In the genomic region with DNA sequence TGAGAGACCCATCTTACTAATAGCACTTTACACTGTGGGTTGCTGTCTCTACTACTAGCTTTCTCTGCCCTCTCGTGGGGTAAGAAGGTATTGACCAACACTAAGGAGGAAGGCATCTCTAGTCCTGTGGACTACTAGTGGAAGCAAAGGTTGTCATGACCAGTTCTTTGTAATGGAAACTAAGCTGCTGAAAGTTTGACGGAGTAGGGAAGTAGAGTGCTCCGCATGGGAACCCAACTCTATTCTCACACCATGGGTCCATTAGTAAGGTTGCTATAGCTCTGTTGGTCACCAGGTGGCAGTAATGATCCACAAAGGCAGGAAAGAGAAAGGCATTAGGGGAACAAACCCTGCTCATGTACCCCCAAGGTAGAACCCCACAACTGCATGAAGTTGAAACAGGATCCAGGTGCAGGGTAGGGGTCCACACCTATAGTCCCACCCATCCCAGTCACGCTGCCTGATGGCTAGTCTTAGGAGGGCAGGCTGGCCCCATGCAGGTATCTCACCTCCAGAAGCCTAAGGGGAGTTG, we compare ENCODE assay signal across 8 mouse cellular contexts. TPM values are rescaled to one million over a fixed set of nuclear protein-coding genes. Genes with fewer than 3 reads are reported as not detected.
DNase-seq lines count a peak whose midpoint lies in the region; ATAC-seq and TF ChIP-seq lines count a peak whose summit lies in the region.

No protein-coding gene starts in this region.

- 25% methylated on average over 4 of the region's 4 CpGs for WGBS in forebrain, postnatal 0 days
- 23% methylated on average over 4 of the region's 4 CpGs for WGBS in hindbrain, embryonic 14.5 days

- no peak for DNase-seq in Patski (ENCODE audit: low read depth, low spot score)
- peak; percentile 60 to 69 for DNase-seq in cerebellum, adult 18-20 months
- peak; percentile 84 for DNase-seq in forebrain, postnatal 0 days
- peak; percentile 75 for DNase-seq in hindbrain, embryonic 14.5 days (ENCODE audit: low spot score)
- DNase-seq in layer of hippocampus, postnatal 14 days (ENCODE audit: low spot score in 2 of 2), result peak; percentile 78 to 80
- DNase-seq in lung, postnatal 10 days, result peak; percentile 76
- peak; percentile 79 for DNase-seq in retina, postnatal 1 day
- DNase-seq in urinary bladder, postnatal 25 days (ENCODE audit: low spot score), result peak; percentile 55

- POLR2A ChIA-PET in Patski (lab: Charles Lee), result interaction anchor here (0.7 to 1.4 kb wide), 2 partner anchors 12 to 20 kb away, joined by 3 to 4 read pairs; no protein-coding TSS in a partner anchor

- peak; percentile 84 for TF ChIP-seq CTCF in Patski (IDR thresholded peaks at IDR 0.05)
- TF ChIP-seq CTCF in forebrain, postnatal 0 days (IDR thresholded peaks at IDR 0.05; ENCODE audit: low read depth), result peak; percentile 88

- CTCF ChIA-PET in Patski (lab: Charles Lee), result interaction anchor here (0.9 to 3.6 kb wide), 12 partner anchors 9 to 210 kb away, joined by 3 to 23 read pairs (median 5); no protein-coding TSS in a partner anchor

- no peak overlapping the region for H3K27ac ChIP-seq in forebrain, postnatal 0 days (ENCODE audit: low read depth, low read length)
- H3K27ac ChIP-seq in hindbrain, embryonic 14.5 days, result no peak overlapping the region

- no peaks in the 10 kb centered on the region for H3K27me3 ChIP-seq in Patski
- H3K27me3 ChIP-seq in forebrain, postnatal 0 days (ENCODE audit: insufficient read depth, low read length), result no peaks in the 10 kb centered on the region
- no peaks in the 10 kb centered on the region for H3K27me3 ChIP-seq in hindbrain, embryonic 14.5 days (ENCODE audit: control insufficient read depth, insufficient read depth, low read length)

- H3K36me3 ChIP-seq in forebrain, postnatal 0 days (ENCODE audit: insufficient read depth), result peaks cover 35% of the 10 kb centered on the region
- H3K36me3 ChIP-seq in hindbrain, embryonic 14.5 days (replicated peaks; ENCODE audit: control insufficient read depth, insufficient read depth), result peaks cover 59% of the 10 kb centered on the region

- H3K4me3 ChIP-seq in forebrain, postnatal 0 days (ENCODE audit: low read depth, low read length), result no peak overlapping the region
- no peak overlapping the region for H3K4me3 ChIP-seq in hindbrain, embryonic 14.5 days (replicated peaks; ENCODE audit: low read length)

- in situ Hi-C loops in Patski (cut with MboI; ENCODE audit: low pct_unique_long_range_greater_than_20kb), result no loop called here

- ATAC-seq in Patski, result peak; percentile 54
- ATAC-seq in forebrain, postnatal 0 days, result peak; percentile 83
- ATAC-seq in hindbrain, embryonic 14.5 days (ENCODE audit: low FRiP score), result peak; percentile 76; the same call in 1 of the 2 replicates

- H3K9me3 ChIP-seq in forebrain, postnatal 0 days (ENCODE audit: low read length), result no peaks in the 10 kb centered on the region
- H3K9me3 ChIP-seq in hindbrain, embryonic 14.5 days (ENCODE audit: control insufficient read depth, low read length), result no peaks in the 10 kb centered on the region

- H3K4me1 ChIP-seq in forebrain, postnatal 0 days (ENCODE audit: insufficient read depth), result no peaks in the 10 kb centered on the region
- no peaks in the 10 kb centered on the region for H3K4me1 ChIP-seq in hindbrain, embryonic 14.5 days (replicated peaks; ENCODE audit: control insufficient read depth, insufficient read depth, low read length)

- no peak overlapping the region for H3K9ac ChIP-seq in forebrain, postnatal 0 days
- no peak overlapping the region for H3K9ac ChIP-seq in hindbrain, embryonic 14.5 days

- H3K4me2 ChIP-seq in forebrain, postnatal 0 days (ENCODE audit: low read depth), result no peak overlapping the region
- H3K4me2 ChIP-seq in hindbrain, embryonic 14.5 days (replicated peaks), result no peak overlapping the region

RNA-seq across cellular contexts. Expression of gene Dido1, which starts 31.1 kb away (rescaled TPM):
- 30.8 TPM for polyA plus RNA-seq in Patski (2021)
- total RNA-seq in forebrain, postnatal 0 days (2014; rRNA removed), result 41.2 and 50.2 TPM in 2 replicates
- 12.2 and 17.6 TPM in 2 replicates for polyA plus RNA-seq in forebrain, postnatal 0 days (2015; fragmentation: Nextera tagmentation; extraction: Ambion mirVana)
- polyA plus RNA-seq in hindbrain, embryonic 14.5 days (2014; fragmentation: Nextera tagmentation; extraction: Ambion mirVana), result 26.6 and 27.1 TPM in 2 replicates
- total RNA-seq in layer of hippocampus, postnatal 14 days (2021), result 10 to 100 TPM; 54.2 to 56.9 TPM

RNA-seq across cellular contexts. Expression of gene Gid8, which starts 31.2 kb away (rescaled TPM):
- 54.1 TPM for polyA plus RNA-seq in Patski (2021)
- total RNA-seq in forebrain, postnatal 0 days (2014; rRNA removed), result 49.8 and 69.9 TPM in 2 replicates
- polyA plus RNA-seq in forebrain, postnatal 0 days (2015; fragmentation: Nextera tagmentation; extraction: Ambion mirVana), result 43.6 and 50.6 TPM in 2 replicates
- polyA plus RNA-seq in hindbrain, embryonic 14.5 days (2014; fragmentation: Nextera tagmentation; extraction: Ambion mirVana), result 56.3 and 56.7 TPM in 2 replicates
- 10 to 100 TPM; 60.5 to 62.0 TPM for total RNA-seq in layer of hippocampus, postnatal 14 days (2021)

RNA-seq across cellular contexts. Expression of gene Tcfl5, which starts 36.2 kb away (rescaled TPM):
- not detected for polyA plus RNA-seq in Patski (2021)
- total RNA-seq in forebrain, postnatal 0 days (2014; rRNA removed), result 5.3 and 5.9 TPM in 2 replicates
- polyA plus RNA-seq in forebrain, postnatal 0 days (2015; fragmentation: Nextera tagmentation; extraction: Ambion mirVana), result 0.88 and 1.2 TPM in 2 replicates
- 0.87 and 0.99 TPM in 2 replicates for polyA plus RNA-seq in hindbrain, embryonic 14.5 days (2014; fragmentation: Nextera tagmentation; extraction: Ambion mirVana)
- 1 to 10 TPM; 1.2 to 2.0 TPM for total RNA-seq in layer of hippocampus, postnatal 14 days (2021)

RNA-seq across cellular contexts. Expression of gene Slc17a9, which starts 46.4 kb away (rescaled TPM):
- polyA plus RNA-seq in Patski (2021), result 0.12 TPM
- 0.10 and 0.38 TPM in 2 replicates for total RNA-seq in forebrain, postnatal 0 days (2014; rRNA removed)
- polyA plus RNA-seq in forebrain, postnatal 0 days (2015; fragmentation: Nextera tagmentation; extraction: Ambion mirVana), result 0.10 and 0.19 TPM in 2 replicates
- 0.16 and 0.37 TPM in 2 replicates for polyA plus RNA-seq in hindbrain, embryonic 14.5 days (2014; fragmentation: Nextera tagmentation; extraction: Ambion mirVana)
- total RNA-seq in layer of hippocampus, postnatal 14 days (2021), result under 1 TPM; 0.28 to 0.67 TPM
